Mouse (Mus musculus) thymus, postnatal 36 days (tissue): ENCODE data around the gene Efcab11.

ENCODE experiments used
- DNase-seq, 2 experiments: peaks; one replicate each; pipeline ENCODE4 v3.0.0; 2022; ENCODE audit warnings: mixed read lengths in 2 of 2

Efcab11 gene

DNA sequence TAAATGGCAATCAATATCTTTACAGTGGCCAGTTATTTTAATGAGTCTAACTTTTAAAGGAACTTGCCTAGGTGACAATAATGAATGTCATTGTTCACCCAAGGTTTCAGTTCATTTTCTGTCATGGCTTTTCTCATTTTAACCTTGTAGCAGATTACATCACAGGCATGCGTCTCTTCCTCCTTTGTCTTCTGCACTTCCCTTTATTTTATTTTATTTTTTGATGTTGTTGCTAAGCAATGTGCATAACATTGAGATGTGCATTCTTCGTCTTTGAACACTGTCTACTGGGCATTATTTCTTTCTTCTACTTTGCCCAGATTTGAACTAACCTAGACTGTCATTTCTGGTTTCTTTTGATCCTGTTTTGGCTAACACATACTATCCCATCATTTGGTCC is 88.3 kb downstream of the Efcab11 start:
- no peak for DNase-seq

DNA sequence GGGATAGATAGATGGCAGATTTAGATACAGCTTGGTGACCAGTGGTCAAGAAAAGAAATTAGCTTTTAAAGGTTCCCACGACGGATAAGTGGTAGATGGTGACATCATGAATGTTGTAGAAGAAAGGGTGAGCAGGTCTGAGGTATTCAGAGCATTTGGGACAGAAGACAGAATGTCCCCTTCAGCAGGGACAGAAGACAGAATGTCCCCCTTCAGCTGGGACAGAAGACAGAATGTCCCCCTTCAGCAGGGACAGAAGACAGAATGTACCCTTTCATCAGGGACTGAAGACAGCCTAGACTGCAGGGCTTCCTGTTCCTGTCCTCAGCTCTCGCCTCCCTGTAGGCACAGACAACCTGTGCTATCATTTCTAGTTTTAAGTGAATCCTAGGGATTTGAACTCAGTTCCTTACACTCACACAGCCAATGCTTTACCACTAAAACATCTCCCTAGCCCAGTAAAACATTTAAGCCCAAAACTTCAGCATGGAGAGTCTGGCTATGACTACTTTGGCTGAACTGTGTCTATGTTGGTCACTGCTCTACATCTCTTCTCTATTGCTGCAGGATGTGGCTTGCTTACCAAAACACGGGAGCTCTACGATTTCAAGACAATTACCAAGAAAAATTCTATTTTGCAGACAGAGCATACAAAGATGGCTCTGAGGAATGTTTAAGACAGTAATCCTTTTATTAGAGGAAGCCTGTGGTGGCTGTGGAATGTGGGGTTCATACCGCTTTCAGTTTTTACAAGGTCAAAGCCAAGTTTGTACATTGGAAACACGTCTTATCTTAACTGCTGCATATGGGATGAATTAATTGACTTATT is 89.2 kb downstream of the Efcab11 start:
- DNase-seq = no peak

DNA sequence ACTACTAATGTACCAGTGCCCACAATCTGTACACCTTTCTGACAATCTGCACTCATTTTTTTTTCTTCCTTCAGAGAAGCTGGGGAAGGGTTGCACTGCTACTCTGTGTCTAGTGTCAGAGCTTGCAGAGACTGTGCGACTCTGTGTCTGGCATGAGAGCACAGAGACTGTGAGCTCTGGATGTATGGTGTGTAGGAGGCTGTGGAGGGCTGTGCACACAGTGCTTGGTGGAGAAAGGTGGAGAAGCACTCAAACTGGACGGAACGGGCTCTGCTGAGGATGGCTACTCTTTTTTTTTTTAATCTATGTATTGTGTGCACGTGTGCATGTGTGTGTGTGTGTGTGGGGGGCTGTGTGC is 90.1 kb downstream of the Efcab11 start:
- no peak for DNase-seq

DNA sequence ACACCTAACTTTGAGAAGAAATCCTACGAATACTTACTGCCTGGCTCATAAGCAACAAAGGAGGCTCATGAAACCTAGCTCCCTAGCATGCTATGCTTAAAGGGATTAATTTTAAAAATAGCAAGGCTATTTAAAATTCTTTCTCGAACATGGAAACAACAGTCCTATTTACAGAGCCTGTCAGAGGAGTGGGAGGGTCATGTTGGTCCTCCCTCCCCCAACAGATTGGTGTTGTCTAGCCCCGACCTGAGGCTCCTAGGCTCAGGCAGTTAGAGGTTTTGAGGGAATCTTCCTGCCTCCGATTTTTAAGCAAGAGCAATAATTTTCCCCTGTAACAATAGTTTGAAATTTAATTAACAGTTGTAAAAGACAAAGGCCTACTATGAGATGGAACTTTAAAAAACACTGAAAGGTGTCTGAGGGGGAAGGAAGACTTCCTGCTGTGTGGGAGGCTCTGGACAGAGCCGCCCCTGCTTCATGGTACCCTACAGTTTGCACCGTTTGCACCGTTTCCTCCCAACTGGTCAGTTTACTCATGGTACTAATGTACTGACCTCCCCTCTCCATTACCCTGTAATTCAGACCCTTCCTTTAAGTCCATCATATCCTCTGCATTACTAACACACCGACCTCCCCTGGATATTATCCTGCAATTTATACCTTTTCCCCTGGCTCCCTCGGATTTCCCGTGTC is 90.6 kb downstream of the Efcab11 start:
- no peak for DNase-seq

DNA sequence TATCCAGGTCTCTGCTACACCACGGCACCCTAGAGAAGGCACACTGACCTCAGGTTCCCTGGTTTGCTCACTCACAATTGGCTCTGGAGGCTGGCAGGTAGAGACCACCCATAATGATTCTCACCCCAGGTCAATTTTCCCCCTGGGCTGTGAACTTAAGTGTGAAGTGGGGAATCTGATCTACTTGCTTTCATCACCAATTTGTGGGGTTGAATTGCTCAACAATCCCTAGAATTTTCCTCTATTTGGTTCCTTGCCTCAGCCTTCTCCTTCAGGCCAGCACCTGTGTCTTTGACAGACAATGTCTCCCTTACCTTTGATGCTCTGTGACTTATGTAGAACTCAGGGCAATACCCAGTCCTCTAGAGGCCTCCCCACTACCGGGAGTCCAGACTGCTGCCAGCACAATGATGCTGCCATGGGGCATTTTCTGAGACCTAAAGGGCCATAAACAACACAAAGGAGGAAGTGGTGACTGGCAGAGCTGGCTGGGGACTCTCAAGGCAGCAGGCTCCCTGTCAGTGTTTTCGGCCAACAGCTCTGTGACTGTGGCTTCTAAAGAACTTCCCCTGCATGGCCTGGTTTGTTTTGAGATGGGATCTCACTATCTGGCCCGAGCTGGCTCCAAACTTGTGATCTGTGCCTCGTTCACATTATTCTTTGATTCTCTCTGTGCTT is 94.8 kb downstream of the Efcab11 start:
- no peak for DNase-seq

DNA sequence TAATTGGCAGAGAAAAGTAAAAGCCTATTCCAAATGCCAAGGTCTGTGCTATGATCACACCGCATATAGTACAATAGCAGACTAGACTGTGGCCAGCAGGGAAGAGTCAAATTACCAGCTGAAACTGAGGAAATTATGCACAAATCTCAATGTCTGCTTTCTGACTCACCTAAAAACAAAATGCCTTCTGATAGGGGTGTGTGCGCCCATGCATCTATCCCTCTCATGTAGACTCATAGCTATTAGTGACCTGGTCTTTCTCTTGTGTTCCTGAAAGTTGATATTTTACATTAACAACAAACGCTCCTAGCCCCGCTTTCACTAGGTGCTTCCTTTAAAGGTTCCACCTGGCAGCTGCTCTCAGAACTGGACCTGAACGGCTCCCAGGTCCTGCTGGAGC is 102.5 kb downstream of the Efcab11 start:
- DNase-seq = no peak

DNA sequence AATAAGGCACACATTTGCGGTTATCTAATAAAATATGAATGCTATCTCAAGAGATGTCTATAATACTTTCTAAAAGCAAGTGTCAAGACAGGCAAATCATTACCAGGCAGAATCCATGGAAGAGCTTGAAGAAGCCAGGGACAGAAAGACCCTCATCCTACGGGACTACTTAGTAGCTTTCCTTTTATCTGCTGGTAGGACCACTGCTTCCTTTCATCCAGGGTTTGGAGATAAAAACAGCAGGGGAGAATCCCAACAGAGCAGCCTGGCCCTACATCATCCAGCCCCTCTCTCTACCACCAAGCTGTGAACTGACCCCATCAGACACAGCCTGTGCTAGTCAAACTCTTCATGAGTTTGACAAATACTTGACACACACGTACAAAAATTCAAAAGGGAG is 103.8 kb downstream of the Efcab11 start:
- DNase-seq = no peak

DNA sequence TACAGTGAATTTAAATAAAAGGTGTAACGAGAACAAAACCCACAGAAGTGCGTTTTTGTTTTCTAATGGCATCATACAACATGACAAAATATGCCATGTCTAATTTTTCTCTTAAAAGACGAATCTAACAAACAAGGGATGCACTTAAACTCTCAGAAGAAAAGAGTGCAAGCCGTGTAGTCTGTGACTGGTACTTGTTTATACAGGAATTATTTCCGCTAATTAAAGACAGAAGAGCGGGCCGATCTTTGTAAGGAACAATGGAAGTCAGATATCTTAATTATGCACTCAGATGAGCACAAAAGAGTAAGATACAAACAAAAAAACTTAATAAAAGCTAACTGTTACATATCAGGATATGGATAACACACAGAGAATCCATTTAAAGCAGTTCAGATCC is 104.3 kb downstream of the Efcab11 start:
- DNase-seq = no peak

DNA sequence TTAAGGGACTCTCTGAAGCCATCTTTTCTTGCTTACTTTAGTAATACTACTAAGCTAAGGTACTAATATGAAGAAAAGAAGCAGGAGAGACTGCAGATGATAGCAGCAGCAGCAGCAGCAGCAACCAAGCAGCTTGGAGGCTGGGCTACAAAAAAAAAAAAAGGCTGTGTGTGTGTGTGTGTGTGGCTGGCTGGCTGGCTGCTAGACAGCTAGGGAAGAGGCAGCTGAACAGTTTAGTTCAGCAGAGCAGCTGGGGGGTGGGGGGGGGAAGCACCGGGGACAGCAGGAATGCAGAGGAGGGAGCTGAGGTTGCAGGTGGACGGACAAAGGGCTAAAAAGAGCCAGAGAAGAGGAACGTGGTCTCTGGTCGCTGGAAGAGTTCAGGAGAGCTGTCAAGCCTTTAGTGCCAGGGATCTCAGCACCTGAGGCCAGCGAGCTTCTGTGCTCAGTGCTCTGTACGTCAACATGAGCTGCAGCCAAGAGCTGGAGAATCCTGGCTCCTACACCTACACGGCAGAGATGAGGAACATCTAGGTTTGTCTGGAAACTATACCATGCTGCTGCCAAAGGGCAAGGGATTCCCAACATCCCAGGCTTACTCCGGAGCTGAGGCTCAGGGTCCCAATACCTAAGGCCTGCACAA is 107.6 kb downstream of the Efcab11 start:
- no peak for DNase-seq

DNA sequence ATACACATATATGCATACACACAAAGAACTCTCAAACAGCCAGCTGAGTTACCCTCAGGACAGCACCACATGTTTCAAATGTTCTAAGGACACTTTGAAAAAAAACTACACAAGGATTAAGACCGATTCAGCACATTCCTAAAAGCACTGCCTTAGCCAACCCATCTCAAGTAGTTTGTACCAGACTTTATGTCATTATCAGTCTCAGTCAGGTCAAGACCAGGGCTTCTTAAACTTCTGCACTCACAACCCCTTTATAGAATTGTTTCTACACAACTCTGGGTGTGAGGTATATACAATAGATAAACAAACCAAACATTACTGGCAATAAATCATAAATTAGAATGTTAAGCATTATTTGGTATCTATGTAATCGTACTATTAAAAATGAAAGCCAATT is 109.4 kb downstream of the Efcab11 start:
- no peak for DNase-seq

DNA sequence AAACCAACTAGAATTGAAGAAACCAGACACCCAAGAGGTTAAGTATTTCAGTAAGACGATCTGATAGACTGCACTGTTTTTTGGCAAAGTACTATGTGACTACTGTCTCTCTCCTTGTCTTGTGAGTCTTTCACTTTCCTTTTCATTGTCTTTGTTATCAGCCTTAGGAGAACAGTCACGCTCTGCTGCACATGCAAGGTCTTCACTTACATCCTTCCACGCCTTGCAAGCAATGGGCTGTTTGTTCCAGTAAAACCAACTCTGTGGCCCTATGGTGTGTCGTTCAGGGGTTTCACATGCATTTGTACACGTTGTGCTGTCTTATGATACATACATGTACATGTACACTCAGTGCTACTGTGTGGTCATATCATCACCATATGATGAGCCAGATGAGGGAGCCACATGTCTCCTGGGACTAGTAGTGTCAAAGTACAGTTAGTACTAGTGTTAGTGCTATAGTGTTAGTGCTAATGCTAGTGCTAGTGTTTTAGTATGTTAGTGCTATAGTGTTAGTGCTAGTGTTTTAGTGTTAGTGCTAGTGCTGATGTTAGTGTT is 110.5 kb downstream of the Efcab11 start:
- no peak for DNase-seq

DNA sequence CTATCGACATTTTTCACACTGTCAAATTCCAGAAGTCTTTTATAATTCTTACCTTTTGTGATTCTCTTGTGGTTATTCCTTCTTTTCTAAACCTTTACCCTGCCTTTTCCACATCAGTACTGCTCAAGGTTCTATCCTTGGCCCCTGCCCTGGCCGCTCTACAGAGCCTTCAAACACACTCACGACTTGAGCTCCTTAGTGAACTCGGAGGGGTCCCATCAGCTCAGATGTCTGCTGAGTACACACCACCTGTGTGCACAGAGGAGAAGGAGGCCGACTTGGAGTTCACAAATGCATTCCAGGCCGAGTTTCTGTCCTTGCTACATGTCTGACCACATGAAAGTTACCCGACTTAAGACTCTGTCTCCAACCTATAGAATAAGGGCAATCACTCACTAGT is 113.2 kb downstream of the Efcab11 start:
- no peak for DNase-seq

DNA sequence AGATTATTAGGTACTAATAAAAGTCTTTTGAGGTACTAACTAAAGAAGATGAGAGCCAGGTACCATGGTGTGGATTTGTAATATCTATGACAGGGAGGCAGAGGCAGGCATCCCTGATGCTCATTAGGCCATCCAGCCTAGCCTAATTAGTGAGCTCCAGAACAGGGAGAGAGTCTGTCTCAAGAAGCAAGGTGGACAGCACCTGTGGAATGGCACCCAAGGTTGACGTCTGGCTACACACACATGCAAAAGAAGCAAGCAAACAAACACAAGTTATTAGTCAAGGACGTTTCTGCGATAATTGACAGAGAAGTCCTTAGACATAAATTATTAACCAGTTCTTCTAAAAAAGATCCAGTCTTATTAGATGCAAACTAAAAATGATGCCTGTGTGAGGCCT is 114.6 kb downstream of the Efcab11 start:
- DNase-seq = no peak

DNA sequence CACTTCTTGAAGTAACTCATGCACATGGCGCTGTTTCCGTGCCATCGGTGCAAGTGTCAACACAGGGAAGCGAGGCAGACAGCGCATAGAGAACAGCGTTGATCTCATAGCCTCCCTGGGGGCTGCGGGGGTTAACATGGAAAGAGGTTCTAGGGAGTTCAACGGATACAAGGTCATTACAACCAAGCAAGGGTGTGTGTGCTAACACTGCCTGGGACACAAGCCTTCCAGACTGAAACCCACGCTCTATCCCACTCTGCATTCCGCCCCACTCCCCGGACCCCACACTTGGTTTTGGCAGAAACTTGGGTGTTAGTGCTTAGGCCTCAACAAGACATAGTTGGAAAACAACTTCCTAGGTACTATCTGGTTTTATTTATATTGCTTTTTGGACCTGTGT is 116.5 kb downstream of the Efcab11 start:
- no peak for DNase-seq

DNA sequence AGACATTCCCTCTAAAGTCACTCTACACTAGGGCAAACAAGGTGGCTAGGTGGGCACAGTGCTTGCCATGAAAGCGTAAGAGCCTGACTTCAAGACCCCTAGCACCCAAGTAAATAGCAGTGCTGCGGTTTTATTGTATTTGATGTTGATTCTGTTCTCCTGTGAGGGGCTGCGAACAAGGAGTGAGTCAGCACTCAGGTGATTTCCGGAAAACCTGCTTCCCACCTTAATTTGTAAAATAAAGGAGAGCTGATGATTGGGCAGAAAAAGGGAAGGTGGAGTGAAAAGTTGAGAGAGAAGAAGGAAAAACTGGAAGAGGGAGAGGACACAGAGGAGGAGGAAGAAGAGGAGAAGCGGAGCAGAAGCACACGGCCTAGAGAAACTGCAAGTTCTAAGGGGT is 118.3 kb downstream of the Efcab11 start:
- no peak for DNase-seq

DNA sequence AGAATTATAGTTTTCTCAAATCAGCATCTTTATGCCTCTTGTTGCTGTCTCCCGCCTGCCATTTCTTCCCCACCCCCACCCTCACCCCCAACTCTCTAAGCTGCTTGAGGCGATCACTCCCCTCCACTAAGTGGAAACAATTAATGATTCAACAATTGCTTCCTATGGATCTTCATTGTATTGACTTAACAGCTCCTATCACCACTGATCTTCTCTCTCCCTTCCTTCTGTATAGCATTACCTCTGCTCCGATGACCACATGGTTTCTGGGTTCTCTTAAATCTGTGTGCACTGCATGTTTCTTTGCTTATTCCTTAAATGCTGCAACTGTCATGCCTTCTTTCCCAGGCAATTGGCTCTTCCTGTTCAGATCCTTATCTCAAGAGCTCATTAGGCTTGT is 120.2 kb downstream of the Efcab11 start:
- DNase-seq = no peak

DNA sequence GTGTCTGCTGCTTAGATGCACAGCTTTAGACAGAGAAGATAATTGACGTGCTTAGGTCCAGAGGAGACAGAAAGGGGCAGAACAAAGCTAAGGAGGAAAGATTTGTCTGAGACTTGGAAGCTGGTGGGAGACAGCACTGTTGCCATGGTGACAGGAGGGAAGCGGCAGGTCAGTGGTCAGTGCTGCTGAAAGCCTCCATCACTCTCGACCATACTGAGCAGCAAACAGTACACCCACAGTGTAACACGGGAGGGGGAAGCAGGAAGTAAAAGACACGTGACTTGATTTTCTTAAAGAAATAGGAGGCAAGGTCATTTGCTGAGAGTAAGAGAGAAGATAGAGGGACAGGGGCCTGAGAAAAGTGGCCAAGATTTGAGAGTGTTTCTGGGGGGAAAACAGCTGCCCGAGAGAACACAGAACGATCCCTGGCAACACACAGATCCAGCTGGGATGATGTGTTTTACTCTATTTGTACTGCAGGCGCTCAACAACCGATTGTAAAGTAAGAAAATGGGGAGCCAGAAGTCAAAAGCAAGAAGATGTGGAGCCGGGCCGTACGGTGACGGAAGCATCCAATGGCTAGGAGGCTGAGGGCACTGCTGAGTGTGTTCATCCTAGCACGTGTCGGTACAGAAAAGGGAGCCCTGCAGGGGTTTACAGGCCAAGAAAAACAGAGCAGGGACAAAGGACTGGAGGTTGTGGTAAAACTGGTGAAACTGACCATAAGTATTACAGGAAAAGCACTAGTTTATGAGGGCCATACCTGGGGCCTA is 126.3 kb downstream of the Efcab11 start:
- DNase-seq = no peak

DNA sequence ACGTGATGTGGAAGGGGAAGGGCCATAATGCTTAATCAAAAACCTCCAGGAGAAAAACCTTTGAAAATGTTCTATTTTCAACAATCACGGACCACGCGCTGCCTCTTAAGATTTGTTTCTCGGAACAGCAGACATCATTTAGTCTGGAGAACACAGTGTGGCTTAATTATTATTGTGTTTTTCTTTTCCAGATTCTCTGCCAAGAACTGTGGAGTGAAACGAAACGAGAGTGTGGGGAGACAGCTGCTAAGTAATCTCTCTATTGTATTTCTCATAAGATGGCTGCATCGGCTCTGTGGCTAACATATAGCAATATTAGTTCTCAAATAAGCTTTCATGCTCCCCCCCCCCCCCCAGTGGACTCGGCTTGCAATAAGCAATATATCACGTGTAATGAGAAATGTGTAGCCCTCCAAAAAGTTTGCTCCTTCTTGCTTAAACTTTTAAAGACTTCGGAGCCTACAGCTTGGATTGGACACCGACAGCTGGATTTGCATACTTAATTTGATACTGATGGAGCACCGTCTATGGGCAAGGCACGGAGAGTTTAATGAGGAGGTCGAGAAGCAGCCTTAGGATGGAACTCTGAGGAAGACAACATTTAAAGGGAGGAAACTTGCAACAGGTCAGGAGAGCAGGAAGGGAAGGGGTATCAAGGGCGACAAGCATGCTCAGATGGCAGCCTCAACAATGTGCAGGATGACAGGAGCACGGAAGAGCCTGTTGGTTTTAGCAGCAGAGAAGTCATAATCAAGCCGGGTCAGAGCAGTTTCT is 127.1 kb downstream of the Efcab11 start:
- no peak for DNase-seq

DNA sequence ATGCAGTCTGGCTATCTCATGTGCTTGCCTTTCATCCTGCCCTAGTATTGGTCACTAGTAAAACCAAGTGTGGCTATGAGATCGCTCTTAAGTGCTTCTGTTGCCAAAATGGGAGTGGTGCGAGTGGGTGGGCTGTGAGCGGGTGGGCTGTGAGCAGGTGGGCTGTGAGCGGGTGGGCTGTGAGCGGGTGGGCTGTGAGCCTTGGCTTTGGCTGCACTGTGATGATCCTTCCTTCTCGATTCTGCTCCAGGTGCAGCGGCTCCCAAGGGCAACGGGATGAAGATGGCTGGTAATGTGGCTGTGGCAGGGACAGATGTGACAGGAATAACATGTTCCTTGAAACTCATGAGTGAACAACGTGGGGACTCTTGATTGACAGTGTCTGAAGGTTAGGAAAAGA is 128.0 kb downstream of the Efcab11 start:
- DNase-seq = no peak

DNA sequence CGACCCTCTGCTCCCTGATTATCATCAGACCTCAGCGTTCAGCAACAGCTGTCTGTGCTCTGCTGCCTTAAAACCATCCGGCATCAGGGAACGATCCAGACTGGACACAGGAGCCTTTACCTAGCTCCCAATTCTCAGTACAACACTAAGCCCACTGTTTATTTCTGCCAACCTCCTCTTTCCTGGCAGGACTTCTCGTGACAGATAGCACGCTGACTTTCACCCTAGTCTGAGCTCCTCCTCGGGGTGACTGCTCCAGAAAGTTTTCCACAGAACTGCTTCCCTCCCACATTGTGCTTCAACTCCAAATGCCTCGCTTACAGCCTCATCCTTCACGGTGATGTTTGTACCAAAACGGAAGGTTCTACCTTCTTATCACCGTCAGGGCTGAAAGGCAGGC is 131.3 kb downstream of the Efcab11 start:
- no peak for DNase-seq

DNA sequence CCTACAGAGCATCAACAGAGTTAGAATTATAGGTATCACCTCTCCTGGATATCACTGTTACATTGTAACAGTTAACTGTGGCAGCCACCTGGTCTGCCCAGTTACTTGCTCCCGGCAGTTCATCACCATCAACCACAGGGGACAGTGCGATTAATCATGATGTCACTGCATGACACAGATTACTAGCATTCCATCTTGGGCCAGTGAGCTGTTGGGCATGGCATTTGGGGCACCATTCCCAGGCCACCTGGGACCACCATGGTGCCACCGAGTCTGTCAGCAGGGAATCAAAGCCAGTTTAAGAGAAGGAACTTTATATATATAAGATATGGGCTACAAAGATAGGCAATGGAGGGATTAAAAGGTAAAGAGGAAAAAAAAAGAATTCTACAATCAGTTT is 134.8 kb downstream of the Efcab11 start:
- DNase-seq = no peak

DNA sequence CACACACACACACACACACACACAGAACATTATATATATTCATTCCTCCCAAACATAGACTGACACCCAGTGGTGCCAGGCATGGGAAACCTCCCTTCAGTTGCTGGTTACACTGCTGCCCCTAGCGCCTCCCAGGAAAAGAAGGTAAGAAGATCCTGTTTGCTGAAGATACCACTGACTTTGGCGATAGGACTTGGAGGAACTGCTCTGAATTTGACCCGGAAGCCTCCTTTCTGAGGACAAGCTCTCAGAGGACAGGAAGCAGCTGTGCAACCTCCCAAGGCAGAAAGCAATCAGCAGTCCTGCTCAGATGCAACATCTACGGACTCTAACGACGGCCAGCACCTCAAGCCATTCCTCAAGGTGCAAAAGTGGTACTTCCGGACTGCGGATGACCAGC is 142.6 kb downstream of the Efcab11 start:
- peak; percentile 24 to 42 for DNase-seq
